Mouse (Mus musculus) neural tube, embryonic 14.5 days (tissue): ENCODE results near the gene Plcb1. TPM values are rescaled to one million over a fixed set of nuclear protein-coding genes. Genes with fewer than 3 reads are reported as not detected.
A peak's percentile ranks its signal among the peaks of the same experiment; 100 is the strongest.

Experiments used
- ATAC-seq: fragments of 200-750 bp; cut with Nextera tagmentation; 2 replicates; pipeline ENCODE4 v1.8.0; 2017; ENCODE audit warnings: low read depth, mild to moderate bottlenecking, moderate TSS enrichment, moderate library complexity
- H3K27ac ChIP-seq: fragments of 300-500 bp; sonication (generic); 2 replicates; pipeline ENCODE4 v1.5.1; 2014; ENCODE audit warnings: low read depth, mild to moderate bottlenecking, control low read depth, low read length, moderate library complexity, mixed read lengths
- H3K27me3 ChIP-seq: fragments of 300-500 bp; sonication (generic); 2 replicates; pipeline ENCODE4 v1.6.1; 2014; ENCODE audit warnings: low read length; ENCODE audit not compliant: control insufficient read depth, insufficient read depth
- H3K36me3 ChIP-seq: fragments of 300-500 bp; sonication (generic); 2 replicates; pipeline ENCODE4 v1.6.1; 2014; ENCODE audit warnings: low read length, mixed read lengths; ENCODE audit not compliant: control insufficient read depth, insufficient read depth
- H3K4me1 ChIP-seq: fragments of 300-500 bp; sonication (generic); 2 replicates; pipeline ENCODE4 v1.6.1; 2014; ENCODE audit warnings: low read length; ENCODE audit not compliant: control insufficient read depth, insufficient read depth
- H3K4me2 ChIP-seq: fragments of 300-500 bp; sonication (generic); 2 replicates; pipeline ENCODE4 v1.6.1; 2014; ENCODE audit warnings: mild to moderate bottlenecking, low read depth, low read length, control low read depth
- H3K4me3 ChIP-seq: fragments of 300-500 bp; sonication (generic); 2 replicates; pipeline ENCODE4 v1.5.1; 2014; ENCODE audit warnings: low read depth, low read length, control low read depth, mixed read lengths
- H3K9ac ChIP-seq: fragments of 300-500 bp; sonication (generic); replicated peaks from 2 replicates; pipeline ENCODE4 v1.6.1; 2014; ENCODE audit warnings: low read depth, mild to moderate bottlenecking, control low read depth, low read length, mixed read lengths
- H3K9me3 ChIP-seq: fragments of 300-500 bp; sonication (generic); 2 replicates; pipeline ENCODE4 v1.6.1; 2016; ENCODE audit warnings: low read length; ENCODE audit not compliant: control insufficient read depth
- WGBS: fragments of 180-500 bp; shearing (Covaris S2); extraction: QIAGEN DNeasy Blood & Tissue Kit; methylation state at CpG from one replicate; pipeline ENCODE4 v1.1.7; 2014; 5-methylcytosine and 5-hydroxymethylcytosine counted together
- polyA plus RNA-seq: library from polyadenylated mRNA; unstranded; fragments of >200 nt; fragmentation: Nextera tagmentation; extraction: Ambion mirVana; gene quantifications from 2 replicates; pipeline ENCODE4 v1.2.1, GENCODE M21; 2014

The Plcb1 gene
- polyA plus RNA-seq, 1 experiment from 2014 or later = 118 TPM

- Histone ChIP-seq H3K4me3 (no peak overlapping the region), H3K9ac (no peak overlapping the region), H3K27ac (no peak overlapping the region), H3K4me1 (no peaks in the 10 kb centered on the region), H3K27me3 (no peaks in the 10 kb centered on the region), H3K4me2 (no peak overlapping the region), H3K36me3 (no peaks in the 10 kb centered on the region), H3K9me3 (no peaks in the 10 kb centered on the region)
- ATAC-seq = no peak
- WGBS = 72% methylated on average over 4 of the region's 4 CpGs
These were observed 337.2 kb downstream of the Plcb1 start for GRCm38 (mm10) chr2:135123057-135123456.

GRCm38 (mm10) chr2:135123695-135124343, 338.0 kb downstream of the Plcb1 start:
- 90% methylated on average over 4 of the region's 4 CpGs for WGBS
- Histone ChIP-seq H3K4me2 (no peak overlapping the region), H3K9ac (no peak overlapping the region), H3K27ac (no peak overlapping the region), H3K27me3 (no peaks in the 10 kb centered on the region), H3K9me3 (no peaks in the 10 kb centered on the region), H3K4me3 (no peak overlapping the region), H3K4me1 (no peaks in the 10 kb centered on the region), H3K36me3 (no peaks in the 10 kb centered on the region)
- ATAC-seq = peak; percentile 73; the same call in 1 of the 2 replicates

- ATAC-seq = peak; percentile 68
- 2% methylated on average over 8 of the region's 8 CpGs for WGBS
- H3K9me3 ChIP-seq = no peaks in the 10 kb centered on the region
- peaks cover 9% of the 10 kb centered on the region; the same call in 1 of the 2 replicates for H3K4me1 ChIP-seq
- H3K4me3 ChIP-seq = no peak overlapping the region
- H3K27ac ChIP-seq = no peak overlapping the region
- no peak overlapping the region for H3K9ac ChIP-seq
- no peaks in the 10 kb centered on the region for H3K27me3 ChIP-seq
- H3K36me3 ChIP-seq = no peaks in the 10 kb centered on the region
- H3K4me2 ChIP-seq = peak overlapping the region; percentile 14; the same call in 1 of the 2 replicates
These were observed 354.7 kb downstream of the Plcb1 start for GRCm38 (mm10) chr2:135140576-135140975.

- Histone ChIP-seq H3K4me2 (no peak overlapping the region), H3K9me3 (no peaks in the 10 kb centered on the region), H3K27me3 (no peaks in the 10 kb centered on the region), H3K4me1 (no peaks in the 10 kb centered on the region), H3K4me3 (no peak overlapping the region), H3K9ac (no peak overlapping the region), H3K36me3 (no peaks in the 10 kb centered on the region), H3K27ac (no peak overlapping the region)
- 67% methylated on average over 7 of the region's 7 CpGs for WGBS
- no peak for ATAC-seq
These were observed 366.4 kb downstream of the Plcb1 start for GRCm38 (mm10) chr2:135152289-135152688.

- peak; percentile 51; the same call in 1 of the 2 replicates for ATAC-seq
- Histone ChIP-seq H3K9me3 (no peaks in the 10 kb centered on the region), H3K27me3 (no peaks in the 10 kb centered on the region), H3K27ac (no peak overlapping the region), H3K4me2 (no peak overlapping the region), H3K4me1 (no peaks in the 10 kb centered on the region), H3K4me3 (no peak overlapping the region), H3K36me3 (no peaks in the 10 kb centered on the region), H3K9ac (no peak overlapping the region)
- 71% methylated on average over 4 of the region's 4 CpGs for WGBS
These were observed 367.4 kb downstream of the Plcb1 start for GRCm38 (mm10) chr2:135153248-135153647.

- no peaks in the 10 kb centered on the region for H3K4me1 ChIP-seq
- no peaks in the 10 kb centered on the region for H3K9me3 ChIP-seq
- 67% methylated on average over 7 of the region's 7 CpGs for WGBS
- H3K4me3 ChIP-seq = no peak overlapping the region
- H3K27me3 ChIP-seq = no peaks in the 10 kb centered on the region
- H3K27ac ChIP-seq = no peak overlapping the region; the same call in 1 of the 2 replicates
- no peak overlapping the region for H3K9ac ChIP-seq
- no peak for ATAC-seq
- H3K4me2 ChIP-seq = no peak overlapping the region
- no peaks in the 10 kb centered on the region for H3K36me3 ChIP-seq
These were observed 370.2 kb downstream of the Plcb1 start for GRCm38 (mm10) chr2:135156055-135156454.

- Histone ChIP-seq H3K4me2 (no peak overlapping the region), H3K36me3 (no peaks in the 10 kb centered on the region), H3K9me3 (no peaks in the 10 kb centered on the region), H3K9ac (no peak overlapping the region), H3K27me3 (no peaks in the 10 kb centered on the region), H3K27ac (no peak overlapping the region), H3K4me1 (no peaks in the 10 kb centered on the region), H3K4me3 (no peak overlapping the region)
- 100% methylated on average over 2 of the region's 2 CpGs for WGBS
- no peak for ATAC-seq
These were observed 372.1 kb downstream of the Plcb1 start for GRCm38 (mm10) chr2:135157961-135158360.

- WGBS = 95% methylated on average over 4 of the region's 4 CpGs
- no peaks in the 10 kb centered on the region for H3K36me3 ChIP-seq
- no peak overlapping the region for H3K9ac ChIP-seq
- H3K27ac ChIP-seq = no peak overlapping the region
- ATAC-seq = no peak
- no peaks in the 10 kb centered on the region for H3K4me1 ChIP-seq
- H3K4me3 ChIP-seq = no peak overlapping the region
- no peak overlapping the region for H3K4me2 ChIP-seq
- no peaks in the 10 kb centered on the region for H3K27me3 ChIP-seq
- H3K9me3 ChIP-seq = no peaks in the 10 kb centered on the region
These were observed 375.8 kb downstream of the Plcb1 start for GRCm38 (mm10) chr2:135161673-135162072.

- 77% methylated on average over 3 of the region's 3 CpGs for WGBS
- no peak overlapping the region for H3K27ac ChIP-seq
- no peaks in the 10 kb centered on the region for H3K9me3 ChIP-seq
- no peak overlapping the region for H3K9ac ChIP-seq
- H3K4me1 ChIP-seq = no peaks in the 10 kb centered on the region
- H3K36me3 ChIP-seq = no peaks in the 10 kb centered on the region
- H3K4me2 ChIP-seq = no peak overlapping the region
- no peak overlapping the region for H3K4me3 ChIP-seq
- ATAC-seq = no peak
- no peaks in the 10 kb centered on the region for H3K27me3 ChIP-seq
These were observed 379.6 kb downstream of the Plcb1 start for GRCm38 (mm10) chr2:135165512-135165911.
